Mouse (Mus musculus) WW6 (cell line): ENCODE data around the gene Tnni1.

ENCODE experiments used
- DNase-seq: peaks from one replicate; pipeline ENCODE4 v3.0.0-alpha.2; 2013; ENCODE audit warnings: low read depth, low spot score

The Tnni1 gene

GRCm38 (mm10) chr1:135840675-135841395 is 61.6 kb downstream of the Tnni1 start:
- DNase-seq = no peak

- DNase-seq = no peak
Observed at GRCm38 (mm10) chr1:135843519-135844262, 64.5 kb downstream of the Tnni1 start.

DNA sequence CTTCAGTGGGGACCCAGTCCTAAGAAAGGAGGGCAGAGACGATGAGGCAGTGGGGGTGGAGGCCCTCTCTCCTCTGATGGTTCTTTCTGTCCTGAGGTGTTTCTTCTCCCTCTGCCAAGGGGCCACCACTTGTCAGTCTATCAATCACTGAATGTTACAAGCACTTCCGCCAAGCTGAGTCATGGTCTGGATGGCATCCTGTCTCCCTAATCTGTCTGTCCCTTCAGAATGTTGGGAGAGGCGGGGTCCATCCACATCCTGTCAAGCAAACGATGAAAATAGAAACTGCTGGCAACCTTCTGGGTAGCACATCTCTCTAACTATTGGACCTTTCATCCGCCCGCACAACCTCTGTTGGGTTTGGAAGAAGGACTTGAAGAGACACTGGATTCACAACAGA is 65.2 kb downstream of the Tnni1 start:
- no peak for DNase-seq

GRCm38 (mm10) chr1:135846632-135847031 is 67.4 kb downstream of the Tnni1 start:
- no peak for DNase-seq

DNA sequence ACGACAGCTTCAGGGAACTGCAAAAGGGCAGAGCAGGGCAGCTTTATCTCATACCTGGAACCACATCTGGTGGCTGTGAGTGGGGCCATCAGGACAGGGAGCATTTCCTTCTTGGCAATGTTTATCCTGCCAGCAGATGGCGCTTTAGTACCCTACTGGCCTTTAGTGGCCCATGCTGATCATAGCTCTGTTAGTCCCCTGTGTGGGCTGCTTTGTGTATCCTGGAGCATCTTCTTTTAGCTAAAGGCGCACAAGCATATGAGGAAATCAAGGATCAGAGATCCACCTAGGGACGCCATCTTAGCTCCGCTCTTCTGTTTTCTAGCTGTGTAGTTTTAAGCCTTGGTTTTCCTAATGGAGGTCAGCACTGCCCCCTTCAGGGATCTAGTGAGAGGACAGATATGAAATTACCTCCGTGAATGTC is 67.9 kb downstream of the Tnni1 start:
- DNase-seq = peak; percentile 48

GRCm38 (mm10) chr1:135847611-135848351 is 68.5 kb downstream of the Tnni1 start:
- DNase-seq = no peak

DNA sequence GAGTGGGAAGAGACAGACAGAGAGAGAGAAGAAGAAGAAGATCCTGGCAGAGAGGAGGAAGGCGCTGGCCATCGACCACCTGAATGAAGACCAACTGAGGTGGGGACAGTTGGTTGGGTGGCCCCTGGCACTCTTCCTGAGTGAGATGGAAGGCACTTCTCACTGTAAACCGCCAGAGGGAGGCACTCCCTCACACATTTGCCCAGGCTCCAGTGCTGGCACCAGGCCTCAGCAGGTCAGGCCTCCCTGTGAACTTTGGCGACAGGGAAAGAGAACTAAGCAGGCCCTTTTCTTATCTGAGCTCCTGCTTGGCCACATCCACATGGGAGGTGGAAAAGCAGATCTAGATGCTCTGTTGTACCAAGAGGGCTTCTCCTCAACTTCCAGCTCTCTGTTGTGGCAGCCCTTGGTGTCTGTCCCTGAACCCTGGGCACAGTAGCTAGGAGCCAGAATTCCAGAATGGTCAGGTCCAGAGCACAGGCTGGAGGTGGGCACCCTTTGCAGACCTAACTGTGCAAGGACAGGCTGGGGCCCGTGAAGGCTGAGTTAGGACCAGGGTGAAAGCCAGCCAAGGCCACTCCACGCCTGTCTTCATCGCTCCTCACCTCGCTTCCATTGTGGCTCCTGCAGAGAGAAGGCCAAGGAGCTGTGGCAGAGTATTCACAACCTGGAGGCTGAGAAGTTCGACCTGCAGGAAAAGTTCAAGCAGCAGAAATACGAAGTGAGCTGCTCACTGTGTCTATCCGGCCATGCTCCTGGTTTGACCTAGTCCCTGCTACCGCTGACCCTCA is 71.7 kb downstream of the Tnni1 start:
- DNase-seq = no peak

- no peak for DNase-seq
Observed at GRCm38 (mm10) chr1:135852044-135852756, 73.0 kb downstream of the Tnni1 start.

DNA sequence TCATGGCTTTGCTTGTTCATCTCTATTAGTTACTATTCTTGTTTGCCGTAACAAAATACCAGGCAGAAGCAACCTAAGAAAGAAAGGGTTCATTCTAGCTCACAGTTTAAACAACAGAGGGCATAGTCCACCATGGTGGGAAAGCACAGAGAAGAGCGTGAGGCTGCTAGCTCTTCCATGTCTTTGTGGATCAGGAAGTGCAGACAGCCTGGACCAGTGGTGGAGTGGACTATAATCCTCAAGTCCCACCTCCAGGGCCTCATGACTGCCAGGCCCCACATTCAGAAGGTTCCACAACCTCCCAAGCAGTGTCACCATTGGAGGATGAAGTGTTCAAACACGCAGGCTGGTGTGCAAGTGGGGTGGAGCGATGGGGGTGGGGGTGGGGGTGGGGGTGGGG is 74.0 kb downstream of the Tnni1 start:
- DNase-seq = no peak

GRCm38 (mm10) chr1:135854591-135855343 is 75.5 kb downstream of the Tnni1 start:
- no peak for DNase-seq

GRCm38 (mm10) chr1:135855344-135855687 is 76.1 kb downstream of the Tnni1 start:
- DNase-seq = no peak

DNA sequence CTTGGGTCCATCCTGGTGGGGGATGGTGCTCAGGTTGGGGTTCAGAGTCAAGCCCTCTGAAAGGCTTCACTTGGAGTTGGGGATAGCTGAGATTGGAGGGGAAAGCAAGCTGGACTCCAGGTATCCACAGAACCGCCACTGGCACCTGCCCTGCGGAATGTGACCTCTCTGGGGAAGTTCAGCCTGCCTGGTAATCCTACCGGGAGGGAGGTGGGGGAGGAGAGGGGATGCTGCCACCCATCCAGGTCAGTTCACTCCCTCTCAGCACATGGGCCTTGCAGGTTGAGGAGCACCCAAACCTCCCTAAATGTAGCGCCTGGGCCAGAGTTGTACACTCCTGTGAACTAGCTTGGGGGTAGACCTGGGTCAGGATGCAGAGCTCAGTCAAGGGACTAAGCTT is 76.8 kb downstream of the Tnni1 start:
- DNase-seq = no peak

- DNase-seq = no peak
Observed at GRCm38 (mm10) chr1:135857137-135857775, 78.0 kb downstream of the Tnni1 start.

GRCm38 (mm10) chr1:135858533-135858932 is 79.3 kb downstream of the Tnni1 start:
- no peak for DNase-seq
